Mouse (Mus musculus): ENCODE results near the gene Sdc1.

- no peak for TF ChIP-seq CTCF (conservative IDR thresholded peaks at IDR 0.05; ENCODE audit: low read length)
- no peak for TF ChIP-seq POU5F1 (IDR thresholded peaks at IDR 0.05; ENCODE audit: borderline replicate concordance, low read length)
Measured at GRCm38 (mm10) chr12:8779851-8780250, 8.7 kb downstream of the Sdc1 start.
